Mouse (Mus musculus): ENCODE results near the gene Dedd2. TPM values are rescaled to one million over a fixed set of nuclear protein-coding genes. Genes with fewer than 3 reads are reported as not detected.
A peak's percentile ranks its signal among the peaks of the same experiment; 100 is the strongest.

The Dedd2 gene
- polyA plus RNA-seq, 1 experiment: 29.6 TPM

GRCm38 (mm10) chr7:25232101-25232648 is 11.8 kb upstream of the Dedd2 start:
- H3K27ac ChIP-seq (ENCODE audit: insufficient read depth, low read length): no peak overlapping the region
- H3K4me1 ChIP-seq (ENCODE audit: control insufficient read depth, insufficient read depth, low read length): peaks cover 8% of the 10 kb centered on the region
- H3K4me3 ChIP-seq (replicated peaks; ENCODE audit: insufficient read depth, low read depth, low read length): no peak overlapping the region
- no peaks in the 10 kb centered on the region for H3K27me3 ChIP-seq (ENCODE audit: control insufficient read depth, insufficient read depth, low read length)
- TF ChIP-seq CTCF (IDR thresholded peaks at IDR 0.05; ENCODE audit: borderline replicate concordance, insufficient read depth, low read depth, low read length) (no peak), POLR2A (IDR thresholded peaks at IDR 0.05; ENCODE audit: borderline replicate concordance, insufficient read depth, low read length) (no peak)
- DNase-seq: no peak
- WGBS: 60% methylated on average over 5 of the region's 5 CpGs

- TF ChIP-seq CTCF (IDR thresholded peaks at IDR 0.05; ENCODE audit: borderline replicate concordance, insufficient read depth, low read depth, low read length) (no peak), POLR2A (IDR thresholded peaks at IDR 0.05; ENCODE audit: borderline replicate concordance, insufficient read depth, low read length) (no peak)
- Histone ChIP-seq H3K27ac (ENCODE audit: insufficient read depth, low read length) (no peak overlapping the region), H3K4me1 (ENCODE audit: control insufficient read depth, insufficient read depth, low read length) (peaks cover 12% of the 10 kb centered on the region), H3K27me3 (ENCODE audit: control insufficient read depth, insufficient read depth, low read length) (no peaks in the 10 kb centered on the region), H3K4me3 (replicated peaks; ENCODE audit: insufficient read depth, low read depth, low read length) (no peak overlapping the region)
- DNase-seq: no peak
- 78% methylated on average over 9 of the region's 9 CpGs for WGBS
These were observed 10.4 kb upstream of the Dedd2 start for GRCm38 (mm10) chr7:25230690-25231285.

GRCm38 (mm10) chr7:25227523-25228300 is 7.3 kb upstream of the Dedd2 start:
- Histone ChIP-seq H3K4me1 (ENCODE audit: control insufficient read depth, insufficient read depth, low read length) (peaks cover 9% of the 10 kb centered on the region), H3K4me3 (replicated peaks; ENCODE audit: insufficient read depth, low read depth, low read length) (no peak overlapping the region), H3K27ac (ENCODE audit: insufficient read depth, low read length) (0 out of 2 replicates have a peak overlapping the region, but pooled peaks have one; percentile 19), H3K27me3 (ENCODE audit: control insufficient read depth, insufficient read depth, low read length) (no peaks in the 10 kb centered on the region)
- TF ChIP-seq CTCF (IDR thresholded peaks at IDR 0.05; ENCODE audit: borderline replicate concordance, insufficient read depth, low read depth, low read length) (no peak), POLR2A (IDR thresholded peaks at IDR 0.05; ENCODE audit: borderline replicate concordance, insufficient read depth, low read length) (no peak)
- DNase-seq: no peak
- WGBS: 86% methylated on average over 1 of the region's 1 CpGs

GRCm38 (mm10) chr7:25222275-25222967 is 2.0 kb upstream of the Dedd2 start:
- Histone ChIP-seq H3K4me1 (ENCODE audit: control insufficient read depth, insufficient read depth, low read length) (peaks cover 13% of the 10 kb centered on the region), H3K27me3 (ENCODE audit: control insufficient read depth, insufficient read depth, low read length) (no peaks in the 10 kb centered on the region), H3K27ac (ENCODE audit: insufficient read depth, low read length) (no peak overlapping the region), H3K4me3 (replicated peaks; ENCODE audit: insufficient read depth, low read depth, low read length) (no peak overlapping the region)
- DNase-seq: no peak
- TF ChIP-seq POLR2A (IDR thresholded peaks at IDR 0.05; ENCODE audit: borderline replicate concordance, insufficient read depth, low read length) (no peak), CTCF (IDR thresholded peaks at IDR 0.05; ENCODE audit: borderline replicate concordance, insufficient read depth, low read depth, low read length) (no peak)
- 80% methylated on average over 10 of the region's 10 CpGs for WGBS

- no peak for TF ChIP-seq CTCF (IDR thresholded peaks at IDR 0.05; ENCODE audit: borderline replicate concordance, insufficient read depth, low read depth, low read length)
- peak; percentile 84 for TF ChIP-seq POLR2A (IDR thresholded peaks at IDR 0.05; ENCODE audit: borderline replicate concordance, insufficient read depth, low read length)
- DNase-seq: peak; percentile 97 to 99
- peak within 1 kb of the TSS; percentile 97 for H3K4me3 ChIP-seq (replicated peaks; ENCODE audit: insufficient read depth, low read depth, low read length)
- under 1% methylated on average over 45 of the region's 45 CpGs for WGBS
- H3K4me1 ChIP-seq (ENCODE audit: control insufficient read depth, insufficient read depth, low read length): peaks cover 9% of the 10 kb centered on the region
- no peaks in the 10 kb centered on the region for H3K27me3 ChIP-seq (ENCODE audit: control insufficient read depth, insufficient read depth, low read length)
- peak within 1 kb of the TSS; percentile 30; the same call in 1 of the 2 replicates for H3K27ac ChIP-seq (ENCODE audit: insufficient read depth, low read length)
These were observed 878 bp upstream of the Dedd2 start, which contains the start of gene Zfp526 for GRCm38 (mm10) chr7:25221102-25221883. Gene Zfp526, plus strand, starts transcription at chr7:25221425.

- TF ChIP-seq POLR2A (IDR thresholded peaks at IDR 0.05; ENCODE audit: borderline replicate concordance, insufficient read depth, low read length) (peak; percentile 90; the same call in 1 of the 2 replicates), CTCF (IDR thresholded peaks at IDR 0.05; ENCODE audit: borderline replicate concordance, insufficient read depth, low read depth, low read length) (no peak)
- Histone ChIP-seq H3K27ac (ENCODE audit: insufficient read depth, low read length) (peak overlapping the region; percentile 50), H3K27me3 (ENCODE audit: control insufficient read depth, insufficient read depth, low read length) (no peaks in the 10 kb centered on the region), H3K4me3 (replicated peaks; ENCODE audit: insufficient read depth, low read depth, low read length) (peak overlapping the region; percentile 93), H3K4me1 (ENCODE audit: control insufficient read depth, insufficient read depth, low read length) (peaks cover 9% of the 10 kb centered on the region)
- WGBS: 3% methylated on average over 31 of the region's 31 CpGs
- DNase-seq: peak; percentile 98
These were observed 509 bp downstream of the Dedd2 start for GRCm38 (mm10) chr7:25219756-25220456.

All from cerebellum, adult 2 months (tissue).